Mouse (Mus musculus): ENCODE measurements at regions not wholly inside any gene's neighbourhood (a gene's known extent, or its start where the extent isn't known, plus 50 kb on each side); places are given as distances from the start of the nearest gene placed in this dataset.

- DNase-seq (ENCODE audit: low spot score) = no peak
Measured at GRCm38 (mm10) chr6:94336168-94336567, 52.5 kb upstream of the Magi1 start.
